8 mouse cellular contexts compared by ENCODE assay signal in genomic region chr17:63430395-63431075, GRCm38 (mm10).
DNase-seq lines count a peak whose midpoint lies in the region; ATAC-seq and TF ChIP-seq lines count a peak whose summit lies in the region.

No protein-coding gene starts in this region.

- H3K4me3 ChIP-seq in heart, embryonic 12.5 days: peak overlapping the region; percentile 35
- H3K4me3 ChIP-seq in intestine, embryonic 15.5 days (replicated peaks): no peak overlapping the region
- 0 out of 2 replicates have a peak overlapping the region, but pooled peaks have one; percentile 8 for H3K4me3 ChIP-seq in midbrain, embryonic 13.5 days (replicated peaks)
- H3K4me3 ChIP-seq in layer of hippocampus, adult 2 months: no peak overlapping the region

- no peaks in the 10 kb centered on the region for H3K36me3 ChIP-seq in heart, embryonic 12.5 days
- no peaks in the 10 kb centered on the region for H3K36me3 ChIP-seq in intestine, embryonic 15.5 days
- H3K36me3 ChIP-seq in midbrain, embryonic 13.5 days: no peaks in the 10 kb centered on the region

- TF ChIP-seq CTCF in layer of hippocampus, adult 2 months (conservative IDR thresholded peaks at IDR 0.05): no peak

- H3K4me2 ChIP-seq in heart, embryonic 12.5 days: peak overlapping the region; percentile 62
- peak overlapping the region; percentile 44 for H3K4me2 ChIP-seq in intestine, embryonic 15.5 days (replicated peaks)
- peak overlapping the region; percentile 30 for H3K4me2 ChIP-seq in midbrain, embryonic 13.5 days (replicated peaks)

- no peak for DNase-seq in heart, postnatal 25 days (ENCODE audit: low spot score)
- DNase-seq in left cerebral cortex, adult 9 months (ENCODE audit: low spot score in 2 of 2): no peak
- no peak for DNase-seq in Muller cell, postnatal 12 days (ENCODE audit: inconsistent ontology term)
- no peak for DNase-seq in layer of hippocampus, adult 2 months (ENCODE audit: low spot score in 2 of 2)

- WGBS in heart, embryonic 12.5 days: 45% methylated on average over 17 of the region's 17 CpGs
- 57% methylated on average over 17 of the region's 17 CpGs for WGBS in intestine, embryonic 15.5 days
- WGBS in midbrain, embryonic 13.5 days: 67% methylated on average over 17 of the region's 17 CpGs

- no peak overlapping the region for H3K9ac ChIP-seq in heart, embryonic 12.5 days
- H3K9ac ChIP-seq in intestine, embryonic 15.5 days: no peak overlapping the region
- H3K9ac ChIP-seq in midbrain, embryonic 13.5 days (replicated peaks): no peak overlapping the region

- ATAC-seq in heart, embryonic 12.5 days (ENCODE audit: insufficient number of reproducible peaks, low FRiP score): peak; percentile 25; the same call in 1 of the 2 replicates
- peak; percentile 93 for ATAC-seq in common myeloid progenitor, adult 5-6 weeks (replicated peaks; ENCODE audit: low read depth, poor library complexity, severe bottlenecking)
- ATAC-seq in intestine, embryonic 15.5 days: no peak
- ATAC-seq in midbrain, embryonic 13.5 days: 0 out of 2 replicates have a peak, but pooled peaks have one; percentile 24

- no peaks in the 10 kb centered on the region for H3K9me3 ChIP-seq in heart, embryonic 12.5 days (replicated peaks)
- no peaks in the 10 kb centered on the region for H3K9me3 ChIP-seq in intestine, embryonic 15.5 days
- no peaks in the 10 kb centered on the region for H3K9me3 ChIP-seq in midbrain, embryonic 13.5 days

- intact Hi-C loops in heart, postnatal 25 days (cut with DNase I): no loop called here

- H3K27me3 ChIP-seq in heart, embryonic 12.5 days (replicated peaks): no peaks in the 10 kb centered on the region
- no peaks in the 10 kb centered on the region for H3K27me3 ChIP-seq in intestine, embryonic 15.5 days (replicated peaks)
- no peaks in the 10 kb centered on the region for H3K27me3 ChIP-seq in midbrain, embryonic 13.5 days

- no peak overlapping the region for H3K27ac ChIP-seq in heart, embryonic 12.5 days (ENCODE audit: poor library complexity, severe bottlenecking)
- H3K27ac ChIP-seq in intestine, embryonic 15.5 days: no peak overlapping the region
- no peak overlapping the region for H3K27ac ChIP-seq in midbrain, embryonic 13.5 days
- no peak overlapping the region for H3K27ac ChIP-seq in layer of hippocampus, adult 2 months

- peaks cover 21% of the 10 kb centered on the region for H3K4me1 ChIP-seq in heart, embryonic 12.5 days (replicated peaks)
- H3K4me1 ChIP-seq in intestine, embryonic 15.5 days (replicated peaks): no peaks in the 10 kb centered on the region
- 0 out of 2 replicates have a peak, but pooled peaks cover 5% of the 10 kb centered on the region for H3K4me1 ChIP-seq in midbrain, embryonic 13.5 days (replicated peaks)

Comparison
In these comparisons a context has a peak if more than half of its experiments do, and no peak if none do; other contexts are left out.
1. H3K4me3 ChIP-seq: peak in heart, embryonic 12.5 days (single experiment) and midbrain, embryonic 13.5 days (single experiment); none in intestine, embryonic 15.5 days (single experiment) and layer of hippocampus, adult 2 months (single experiment).
2. Peak in every context shown above with its lines, with median percentiles within 50 percentile points of each other: H3K4me2 ChIP-seq.